Comparison of ENCODE assay signal across 7 mouse cellular contexts in the genomic region with DNA sequence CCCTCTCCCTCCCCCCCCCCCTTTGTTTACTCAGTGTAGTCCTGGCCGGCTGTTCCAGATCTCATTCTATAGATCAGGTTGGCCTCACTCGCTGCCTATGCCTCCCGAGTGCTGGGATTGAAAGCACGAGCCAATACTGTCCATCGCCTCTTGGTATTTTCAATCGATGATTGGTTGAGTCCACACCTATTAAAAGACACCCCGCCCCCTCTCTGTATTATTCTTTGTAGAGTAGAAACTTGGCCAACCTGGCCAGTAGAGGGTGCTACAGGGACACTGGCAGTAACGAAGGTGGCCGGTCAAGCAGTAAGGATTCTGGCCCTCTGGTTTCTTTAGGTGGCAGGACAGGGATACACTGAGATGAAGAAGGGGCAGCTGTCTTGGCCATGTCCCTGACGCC. TPM values are rescaled to one million over a fixed set of nuclear protein-coding genes. Genes with fewer than 3 reads are reported as not detected.
A peak's percentile ranks its signal among the peaks of the same experiment; 100 is the strongest.
DNase-seq lines count a peak whose midpoint lies in the region; ATAC-seq and TF ChIP-seq lines count a peak whose summit lies in the region.

No protein-coding gene starts in this region.

- no peaks in the 10 kb centered on the region for H3K79me2 ChIP-seq in MEL (ENCODE audit: control insufficient read depth, insufficient read depth, low read length, poor library complexity)

- TF ChIP-seq RAD21 in MEL (IDR thresholded peaks at IDR 0.05; ENCODE audit: low read depth, low read length) = peak; percentile 25

- ATAC-seq in stomach, embryonic 14.5 days (ENCODE audit: insufficient number of reproducible peaks, insufficient read depth, low FRiP score, low read depth) = peak; percentile 72; the same call in 1 of the 2 replicates

- no peaks in the 10 kb centered on the region for H3K4me1 ChIP-seq in MEL (ENCODE audit: control insufficient read depth in 1 of 2, insufficient read depth in 2 of 2, low read length in 2 of 2)
- H3K4me1 ChIP-seq in embryonic facial prominence, embryonic 10.5 days = peaks cover 15% of the 10 kb centered on the region
- H3K4me1 ChIP-seq in hindbrain, embryonic 10.5 days (replicated peaks) = peaks cover 14% of the 10 kb centered on the region
- H3K4me1 ChIP-seq in stomach, embryonic 14.5 days (ENCODE audit: control insufficient read depth, insufficient read depth, low read length) = no peaks in the 10 kb centered on the region

- TF ChIP-seq EP300 in MEL (IDR thresholded peaks at IDR 0.05; ENCODE audit: low read depth in 1 of 2, low read length in 2 of 2) = no peak

- 4% methylated on average over 10 of the region's 10 CpGs for WGBS in embryonic facial prominence, embryonic 10.5 days
- 3% methylated on average over 10 of the region's 10 CpGs for WGBS in hindbrain, embryonic 10.5 days
- 3% methylated on average over 10 of the region's 10 CpGs for WGBS in stomach, embryonic 14.5 days

- peak overlapping the region; percentile 20; the same call in 1 of the 2 replicates for H3K4me2 ChIP-seq in stomach, embryonic 14.5 days (replicated peaks; ENCODE audit: low read depth, low read length)

- no peak overlapping the region for H3K9ac ChIP-seq in MEL (ENCODE audit: control insufficient read depth, low read depth, low read length, poor library complexity, severe bottlenecking)
- H3K9ac ChIP-seq in stomach, embryonic 14.5 days (replicated peaks; ENCODE audit: low read depth, low read length) = no peak overlapping the region

- H3K4me3 ChIP-seq in MEL (ENCODE audit: control insufficient read depth in 1 of 2, insufficient read depth in 1 of 2, low read depth in 2 of 2, low read length in 2 of 2) = no peak overlapping the region
- H3K4me3 ChIP-seq in embryonic facial prominence, embryonic 10.5 days = peak overlapping the region; percentile 8; the same call in 1 of the 2 replicates
- peak overlapping the region; percentile 24; the same call in 1 of the 2 replicates for H3K4me3 ChIP-seq in hindbrain, embryonic 10.5 days
- no peak overlapping the region for H3K4me3 ChIP-seq in stomach, embryonic 14.5 days (ENCODE audit: low read depth, low read length)

- TF ChIP-seq CTCF in MEL (IDR thresholded peaks at IDR 0.05 in 2 of 3, conservative IDR thresholded peaks at IDR 0.05 in 1 of 3; ENCODE audit: control insufficient read depth in 1 of 3, insufficient read depth in 1 of 3, low read depth in 2 of 3, low read length in 3 of 3, poor library complexity in 1 of 3, severe bottlenecking in 1 of 3) = peak; percentile 15 to 53 (median 52)

- no peaks in the 10 kb centered on the region for H3K36me3 ChIP-seq in MEL (ENCODE audit: control insufficient read depth in 1 of 2, insufficient read depth in 2 of 2, low read length in 2 of 2)
- H3K36me3 ChIP-seq in embryonic facial prominence, embryonic 10.5 days (replicated peaks) = no peaks in the 10 kb centered on the region
- no peaks in the 10 kb centered on the region for H3K36me3 ChIP-seq in hindbrain, embryonic 10.5 days
- no peaks in the 10 kb centered on the region for H3K36me3 ChIP-seq in stomach, embryonic 14.5 days (ENCODE audit: control insufficient read depth, insufficient read depth, low read length)

- H3K27ac ChIP-seq in MEL (ENCODE audit: control insufficient read depth, low read depth, low read length) = no peak overlapping the region
- H3K27ac ChIP-seq in embryonic facial prominence, embryonic 10.5 days (replicated peaks) = no peak overlapping the region
- peak overlapping the region; percentile 53; the same call in 1 of the 2 replicates for H3K27ac ChIP-seq in hindbrain, embryonic 10.5 days
- no peak overlapping the region for H3K27ac ChIP-seq in stomach, embryonic 14.5 days (ENCODE audit: low read length)

- H3K27me3 ChIP-seq in MEL (ENCODE audit: control insufficient read depth in 1 of 2, insufficient read depth in 2 of 2, low read length in 2 of 2) = peaks cover 0 to 2% of the 10 kb centered on the region in 2 experiments; a peak in 1 of 4 replicates
- H3K27me3 ChIP-seq in embryonic facial prominence, embryonic 10.5 days (replicated peaks; ENCODE audit: low read depth, poor library complexity, severe bottlenecking) = peaks cover 28% of the 10 kb centered on the region
- peaks cover 32% of the 10 kb centered on the region for H3K27me3 ChIP-seq in hindbrain, embryonic 10.5 days (ENCODE audit: insufficient read depth, poor library complexity, severe bottlenecking)
- no peaks in the 10 kb centered on the region for H3K27me3 ChIP-seq in stomach, embryonic 14.5 days (ENCODE audit: control insufficient read depth, insufficient read depth, low read length)

- intact Hi-C loops in left cerebral cortex, postnatal 36 days (cut with DNase I) = loop anchor here (5.0 kb wide), 1 partner anchor 37 kb away; no protein-coding TSS in a partner anchor

- peak; percentile 16 for DNase-seq in MEL (ENCODE audit: low read depth, low spot score)
- DNase-seq in adrenal gland, postnatal 10 days = peak; percentile 73
- DNase-seq in embryonic facial prominence, embryonic 10.5 days (ENCODE audit: low spot score) = peak; percentile 70
- DNase-seq in hindbrain, embryonic 10.5 days (ENCODE audit: low spot score) = peak; percentile 63
- DNase-seq in left cerebral cortex, postnatal 36 days (ENCODE audit: low spot score in 2 of 2) = peak; percentile 11 to 19
- DNase-seq in mesoderm, embryonic 11.5 days (ENCODE audit: low read depth, low spot score) = peak; percentile 61

- no peak for TF ChIP-seq POLR2A in MEL (IDR thresholded peaks at IDR 0.05; ENCODE audit: control insufficient read depth in 1 of 2, insufficient read depth in 1 of 2, low read depth in 1 of 2, low read length in 2 of 2, poor library complexity in 1 of 2)

- no peaks in the 10 kb centered on the region for H3K9me3 ChIP-seq in MEL (replicated peaks; ENCODE audit: insufficient read depth, low read length)
- H3K9me3 ChIP-seq in embryonic facial prominence, embryonic 10.5 days = no peaks in the 10 kb centered on the region
- no peaks in the 10 kb centered on the region for H3K9me3 ChIP-seq in hindbrain, embryonic 10.5 days
- H3K9me3 ChIP-seq in stomach, embryonic 14.5 days (ENCODE audit: control insufficient read depth, low read depth, low read length) = no peaks in the 10 kb centered on the region

TF ChIP-seq in MEL, 35 proteins besides CTCF, POLR2A, EP300 and RAD21:
- TF ChIP-seq SMC3 (IDR thresholded peaks at IDR 0.05; ENCODE audit: low read depth, low read length) (peak; percentile 41), BHLHE40 (IDR thresholded peaks at IDR 0.05; ENCODE audit: borderline replicate concordance, low read depth, low read length) (no peak)

RNA-seq across cellular contexts. Expression of gene Ifnl2, which starts 19.8 kb away (rescaled TPM):
- total RNA-seq in MEL (2012; rRNA removed) = not detected in 2 replicates
- polyA plus RNA-seq in MEL (2012; ENCODE audit: insufficient read depth in 1 of 2, insufficient read length in 2 of 2, low read depth in 1 of 2, low replicate concordance in 2 of 2, missing spikeins in 1 of 2) = not detected
- total RNA-seq in adrenal gland, postnatal 10 days (2021) = not detected
- polyA plus RNA-seq in embryonic facial prominence, embryonic 10.5 days (2016; fragmentation: Nextera tagmentation; extraction: Ambion mirVana) = not detected in 2 replicates
- polyA plus RNA-seq in hindbrain, embryonic 10.5 days (2016; fragmentation: Nextera tagmentation; extraction: Ambion mirVana) = not detected in 2 replicates
- not detected for total RNA-seq in left cerebral cortex, postnatal 36 days (2021)
- polyA plus RNA-seq in stomach, embryonic 14.5 days (2014; fragmentation: Nextera tagmentation; extraction: Ambion mirVana) = not detected in 2 replicates

RNA-seq across cellular contexts. Expression of gene Ifnl3, which starts 32.2 kb away (rescaled TPM):
- total RNA-seq in MEL (2012; rRNA removed) = not detected in 2 replicates
- not detected for polyA plus RNA-seq in MEL (2012; ENCODE audit: insufficient read depth in 1 of 2, insufficient read length in 2 of 2, low read depth in 1 of 2, low replicate concordance in 2 of 2, missing spikeins in 1 of 2)
- total RNA-seq in adrenal gland, postnatal 10 days (2021) = not detected
- polyA plus RNA-seq in embryonic facial prominence, embryonic 10.5 days (2016; fragmentation: Nextera tagmentation; extraction: Ambion mirVana) = not detected in 2 replicates
- polyA plus RNA-seq in hindbrain, embryonic 10.5 days (2016; fragmentation: Nextera tagmentation; extraction: Ambion mirVana) = not detected in 2 replicates
- not detected for total RNA-seq in left cerebral cortex, postnatal 36 days (2021)
- polyA plus RNA-seq in stomach, embryonic 14.5 days (2014; fragmentation: Nextera tagmentation; extraction: Ambion mirVana) = not detected in 2 replicates

RNA-seq across cellular contexts. Expression of gene Lrfn1, which starts 38.6 kb away (rescaled TPM):
- total RNA-seq in MEL (2012; rRNA removed) = 1.2 and 1.9 TPM in 2 replicates
- 1 to 10 TPM in 1 of 2 experiments, not detected in 1; 5.8 TPM for polyA plus RNA-seq in MEL (2012; ENCODE audit: insufficient read depth in 1 of 2, insufficient read length in 2 of 2, low read depth in 1 of 2, low replicate concordance in 2 of 2, missing spikeins in 1 of 2)
- 10 to 100 TPM in 1 of 2 experiments, 1 to 10 TPM in 1; 9.2 to 13.0 TPM for total RNA-seq in adrenal gland, postnatal 10 days (2021)
- 4.9 TPM in 2 replicates for polyA plus RNA-seq in embryonic facial prominence, embryonic 10.5 days (2016; fragmentation: Nextera tagmentation; extraction: Ambion mirVana)
- 4.4 and 5.2 TPM in 2 replicates for polyA plus RNA-seq in hindbrain, embryonic 10.5 days (2016; fragmentation: Nextera tagmentation; extraction: Ambion mirVana)
- 10 to 100 TPM; 85.9 to 93.8 TPM for total RNA-seq in left cerebral cortex, postnatal 36 days (2021)
- 4.2 and 5.3 TPM in 2 replicates for polyA plus RNA-seq in stomach, embryonic 14.5 days (2014; fragmentation: Nextera tagmentation; extraction: Ambion mirVana)

RNA-seq across cellular contexts. Expression of gene Sycn, which starts 50.3 kb away (rescaled TPM):
- not detected in 2 replicates for total RNA-seq in MEL (2012; rRNA removed)
- polyA plus RNA-seq in MEL (2012; ENCODE audit: insufficient read depth in 1 of 2, insufficient read length in 2 of 2, low read depth in 1 of 2, low replicate concordance in 2 of 2, missing spikeins in 1 of 2) = not detected
- not detected for total RNA-seq in adrenal gland, postnatal 10 days (2021)
- not detected in 2 replicates for polyA plus RNA-seq in embryonic facial prominence, embryonic 10.5 days (2016; fragmentation: Nextera tagmentation; extraction: Ambion mirVana)
- polyA plus RNA-seq in hindbrain, embryonic 10.5 days (2016; fragmentation: Nextera tagmentation; extraction: Ambion mirVana) = not detected in 2 replicates
- not detected for total RNA-seq in left cerebral cortex, postnatal 36 days (2021)
- 0.49 and 1.0 TPM in 2 replicates for polyA plus RNA-seq in stomach, embryonic 14.5 days (2014; fragmentation: Nextera tagmentation; extraction: Ambion mirVana)

RNA-seq across cellular contexts. Expression of gene Gmfg, which starts 53.2 kb away (rescaled TPM):
- total RNA-seq in MEL (2012; rRNA removed) = 25.1 and 31.2 TPM in 2 replicates
- polyA plus RNA-seq in MEL (2012; ENCODE audit: insufficient read depth in 1 of 2, insufficient read length in 2 of 2, low read depth in 1 of 2, low replicate concordance in 2 of 2, missing spikeins in 1 of 2) = 10 to 100 TPM in 1 of 2 experiments, not detected in 1; 25.0 TPM
- total RNA-seq in adrenal gland, postnatal 10 days (2021) = 10 to 100 TPM; 23.3 to 24.7 TPM
- 6.9 and 7.1 TPM in 2 replicates for polyA plus RNA-seq in embryonic facial prominence, embryonic 10.5 days (2016; fragmentation: Nextera tagmentation; extraction: Ambion mirVana)
- 6.7 and 7.1 TPM in 2 replicates for polyA plus RNA-seq in hindbrain, embryonic 10.5 days (2016; fragmentation: Nextera tagmentation; extraction: Ambion mirVana)
- total RNA-seq in left cerebral cortex, postnatal 36 days (2021) = 1 to 10 TPM; 1.3 to 2.0 TPM
- polyA plus RNA-seq in stomach, embryonic 14.5 days (2014; fragmentation: Nextera tagmentation; extraction: Ambion mirVana) = 17.0 and 17.2 TPM in 2 replicates

Comparison
In these comparisons a context has a peak if more than half of its experiments do, and no peak if none do; other contexts are left out.
1. DNase-seq: peak in every context shown above with its lines; median percentile 73 in adrenal gland, postnatal 10 days; 70 in embryonic facial prominence, embryonic 10.5 days; 63 in hindbrain, embryonic 10.5 days; 61 in mesoderm, embryonic 11.5 days; 16 in MEL; 15 in left cerebral cortex, postnatal 36 days.
2. H3K4me3 ChIP-seq: peak in embryonic facial prominence, embryonic 10.5 days (single experiment) and hindbrain, embryonic 10.5 days (single experiment); none in MEL (0 of 2) and stomach, embryonic 14.5 days (single experiment).